Mouse (Mus musculus) hindbrain, embryonic 13.5 days (tissue): ENCODE measurements around the gene Slc4a3. TPM values are rescaled to one million over a fixed set of nuclear protein-coding genes. Genes with fewer than 3 reads are reported as not detected.

Experiments
- polyA plus RNA-seq: library from polyadenylated mRNA; unstranded; fragments of >200 nt; fragmentation: Nextera tagmentation; extraction: Ambion mirVana; gene quantifications from 2 replicates; pipeline ENCODE4 v1.2.1, GENCODE M21; 2015

Gene Slc4a3
- polyA plus RNA-seq, 1 experiment from 2014 or later = 50.4 TPM

Other genes with a start within 250 kb of the Slc4a3 start
- 161 and 170 TPM in 2 replicates for gene Dnpep, start 228.3 kb upstream of the Slc4a3 start, polyA plus RNA-seq
- gene Des, start 185.9 kb upstream of the Slc4a3 start, polyA plus RNA-seq = 1.8 and 2.9 TPM in 2 replicates
- gene Speg, start 171.0 kb upstream of the Slc4a3 start, polyA plus RNA-seq = 15.9 and 16.0 TPM in 2 replicates
- 84.0 and 84.4 TPM in 2 replicates for gene Gmppa, start 110.3 kb upstream of the Slc4a3 start, polyA plus RNA-seq
- gene Asic4, start 95.8 kb upstream of the Slc4a3 start, polyA plus RNA-seq = 25.9 and 29.3 TPM in 2 replicates
- gene Chpf, start 67.0 kb upstream of the Slc4a3 start, polyA plus RNA-seq = 32.4 and 33.8 TPM in 2 replicates
- gene Tmem198, start 66.7 kb upstream of the Slc4a3 start, polyA plus RNA-seq = 43.7 and 45.0 TPM in 2 replicates
- 21.0 and 22.8 TPM in 2 replicates for gene Obsl1, start 39.8 kb upstream of the Slc4a3 start, polyA plus RNA-seq
- 11.5 and 11.7 TPM in 2 replicates for gene Inha, start 39.2 kb upstream of the Slc4a3 start, polyA plus RNA-seq
- 18.6 and 20.7 TPM in 2 replicates for gene Stk11ip, start 24.7 kb upstream of the Slc4a3 start, polyA plus RNA-seq